Mouse (Mus musculus) embryonic facial prominence, embryonic 13.5 days (tissue): ENCODE measurements around the gene Dnajb5. TPM values are rescaled to one million over a fixed set of nuclear protein-coding genes. Genes with fewer than 3 reads are reported as not detected.
A peak's percentile ranks its signal among the peaks of the same experiment; 100 is the strongest.

Source experiments
- ATAC-seq: fragments of 200-750 bp; cut with Nextera tagmentation; 2 replicates; pipeline ENCODE4 v1.8.0; 2017; ENCODE audit warnings: low read depth; ENCODE audit not compliant: insufficient number of reproducible peaks, insufficient read depth, low FRiP score, low TSS enrichment
- H3K27ac ChIP-seq: fragments of 300-500 bp; sonication (generic); 2 replicates; pipeline ENCODE4 v1.5.1; 2015; ENCODE audit warnings: moderate library complexity, mild to moderate bottlenecking, inconsistent platforms
- H3K27me3 ChIP-seq: fragments of 300-500 bp; sonication (generic); 2 replicates; pipeline ENCODE4 v1.6.1; 2015; ENCODE audit warnings: mild to moderate bottlenecking, inconsistent platforms
- H3K36me3 ChIP-seq: fragments of 300-500 bp; sonication (generic); 2 replicates; pipeline ENCODE4 v1.6.1; 2015; ENCODE audit warnings: mild to moderate bottlenecking, inconsistent platforms
- H3K4me1 ChIP-seq: fragments of 300-500 bp; sonication (generic); 2 replicates; pipeline ENCODE4 v1.6.1; 2015; ENCODE audit warnings: inconsistent platforms
- H3K4me2 ChIP-seq: fragments of 300-500 bp; sonication (generic); 2 replicates; pipeline ENCODE4 v1.6.1; 2015; ENCODE audit warnings: moderate library complexity, mild to moderate bottlenecking, inconsistent platforms
- H3K4me3 ChIP-seq: fragments of 300-500 bp; sonication (generic); 2 replicates; pipeline ENCODE4 v1.5.1; 2015; ENCODE audit warnings: mild to moderate bottlenecking, inconsistent platforms
- H3K9ac ChIP-seq: fragments of 300-500 bp; sonication (generic); 2 replicates; pipeline ENCODE4 v1.6.1; 2015; ENCODE audit warnings: mild to moderate bottlenecking, inconsistent platforms
- H3K9me3 ChIP-seq: fragments of 300-500 bp; sonication (generic); 2 replicates; pipeline ENCODE4 v1.6.1; 2016; ENCODE audit warnings: inconsistent platforms
- WGBS: fragments of 180-500 bp; shearing (Covaris S2); methylation state at CpG from one replicate; pipeline ENCODE4 v1.1.7; 2015; ENCODE audit warnings: mixed read lengths; 5-methylcytosine and 5-hydroxymethylcytosine counted together
- polyA plus RNA-seq: library from polyadenylated mRNA; unstranded; fragments of >200 nt; fragmentation: Nextera tagmentation; extraction: Ambion mirVana; gene quantifications from 2 replicates; pipeline ENCODE4 v1.2.1, GENCODE M21; 2015

Dnajb5 gene
- polyA plus RNA-seq, 1 experiment from 2014 or later: 7.2 TPM

DNA sequence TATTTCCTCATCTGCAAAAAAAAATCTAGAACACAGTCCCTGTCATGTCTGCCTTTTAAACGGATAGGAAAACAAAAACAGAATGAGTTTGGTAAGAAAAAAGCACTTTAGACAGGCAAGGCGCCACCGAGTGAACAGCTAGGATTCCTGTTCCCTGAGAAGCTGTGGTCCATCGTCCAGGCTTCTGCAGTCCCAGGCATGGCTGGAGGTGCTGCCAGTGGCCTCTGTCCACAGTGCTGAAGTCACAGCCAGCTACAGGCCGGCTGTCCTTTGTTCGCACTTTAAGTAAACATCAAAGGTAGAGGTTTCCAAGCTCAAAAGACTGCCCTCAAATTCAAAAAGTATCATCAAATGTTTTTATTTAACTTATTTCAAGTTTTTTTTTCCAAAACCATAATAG lies 4.6 kb upstream of the Dnajb5 start:
- no peak for ATAC-seq
- Histone ChIP-seq H3K27me3 (peaks cover 25% of the 10 kb centered on the region), H3K4me1 (peaks cover 11% of the 10 kb centered on the region; the same call in 1 of the 2 replicates), H3K4me3 (no peak overlapping the region), H3K27ac (no peak overlapping the region), H3K36me3 (no peaks in the 10 kb centered on the region), H3K4me2 (no peak overlapping the region), H3K9me3 (no peaks in the 10 kb centered on the region), H3K9ac (no peak overlapping the region)
- 10% methylated on average over 6 of the region's 6 CpGs for WGBS

DNA sequence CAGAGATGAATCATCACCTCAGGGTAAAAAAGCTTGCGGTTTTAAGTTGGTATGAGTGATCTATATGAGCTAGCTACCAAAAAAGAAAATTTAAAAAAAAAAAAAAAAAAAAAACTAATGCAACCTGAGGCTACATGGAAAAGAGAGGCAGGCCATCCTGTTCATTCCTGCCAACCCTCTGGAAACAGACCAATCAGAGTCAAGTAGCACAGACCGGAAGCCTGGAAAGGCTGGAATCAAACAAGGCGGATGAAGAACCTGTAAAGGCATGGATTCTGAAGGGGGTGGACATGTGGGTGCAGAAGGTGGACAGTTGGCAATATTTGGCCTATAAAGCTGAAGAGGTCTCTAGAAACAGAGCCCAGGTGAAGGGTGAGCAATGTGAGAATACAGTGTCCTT lies 4.2 kb upstream of the Dnajb5 start:
- no peak overlapping the region for H3K27ac ChIP-seq
- 80% methylated on average over 3 of the region's 3 CpGs for WGBS
- H3K4me3 ChIP-seq: no peak overlapping the region
- no peak overlapping the region for H3K9ac ChIP-seq
- peaks cover 21% of the 10 kb centered on the region for H3K27me3 ChIP-seq
- ATAC-seq: no peak
- H3K4me1 ChIP-seq: peaks cover 14% of the 10 kb centered on the region
- no peaks in the 10 kb centered on the region for H3K9me3 ChIP-seq
- H3K36me3 ChIP-seq: no peaks in the 10 kb centered on the region
- H3K4me2 ChIP-seq: no peak overlapping the region

DNA sequence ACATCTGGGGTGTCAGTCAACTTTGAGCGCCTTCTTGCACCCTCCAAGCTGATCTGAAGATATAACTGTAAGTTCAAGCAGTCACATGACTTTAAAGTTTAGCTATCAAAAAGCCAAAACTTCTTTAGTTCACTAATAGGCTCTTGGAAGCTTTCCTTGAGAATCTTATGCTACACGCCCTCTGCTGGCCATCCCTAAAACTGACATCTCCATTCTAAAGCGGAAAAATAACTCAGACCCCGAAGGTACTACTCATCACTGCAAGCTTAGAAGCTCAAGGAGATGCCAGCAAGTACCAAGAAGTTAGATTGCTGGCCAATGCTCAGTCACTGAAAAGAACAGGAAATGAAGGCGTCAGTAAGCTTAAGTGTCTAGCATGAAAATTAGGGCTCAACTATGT lies 3.7 kb upstream of the Dnajb5 start:
- Histone ChIP-seq H3K9me3 (no peaks in the 10 kb centered on the region), H3K4me3 (no peak overlapping the region), H3K36me3 (no peaks in the 10 kb centered on the region), H3K27ac (no peak overlapping the region), H3K9ac (no peak overlapping the region), H3K4me1 (peaks cover 19% of the 10 kb centered on the region), H3K4me2 (no peak overlapping the region), H3K27me3 (peaks cover 19% of the 10 kb centered on the region)
- no peak for ATAC-seq
- 9% methylated on average over 5 of the region's 5 CpGs for WGBS

DNA sequence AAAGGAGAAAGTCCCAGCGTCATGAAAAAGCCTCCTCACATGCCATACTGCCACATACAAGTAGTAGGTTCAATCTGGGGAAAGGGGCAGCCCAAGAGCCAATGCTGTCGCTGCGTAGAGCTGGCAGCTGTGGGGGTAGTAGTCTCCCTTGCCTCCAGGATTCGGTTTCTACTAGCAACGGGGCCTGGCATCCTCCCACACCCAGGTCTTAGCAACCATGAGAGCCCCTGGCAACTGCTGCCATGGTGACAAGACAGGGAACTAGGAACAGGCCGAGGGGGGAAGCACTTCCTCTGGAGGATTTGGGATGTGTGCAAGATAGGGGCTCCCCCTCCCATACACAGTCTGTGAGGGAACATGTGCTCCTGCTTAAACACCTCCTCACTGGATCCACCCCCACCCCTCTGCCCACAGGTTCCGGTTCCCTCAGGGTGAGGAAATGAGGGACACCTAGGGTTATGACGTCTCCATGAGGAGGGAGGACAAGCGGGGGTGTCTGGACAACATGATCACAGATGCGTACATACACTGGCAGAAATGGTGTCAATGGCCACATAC lies 2.8 kb upstream of the Dnajb5 start:
- WGBS: 40% methylated on average over 10 of the region's 10 CpGs
- H3K27me3 ChIP-seq: peaks cover 16% of the 10 kb centered on the region

DNA sequence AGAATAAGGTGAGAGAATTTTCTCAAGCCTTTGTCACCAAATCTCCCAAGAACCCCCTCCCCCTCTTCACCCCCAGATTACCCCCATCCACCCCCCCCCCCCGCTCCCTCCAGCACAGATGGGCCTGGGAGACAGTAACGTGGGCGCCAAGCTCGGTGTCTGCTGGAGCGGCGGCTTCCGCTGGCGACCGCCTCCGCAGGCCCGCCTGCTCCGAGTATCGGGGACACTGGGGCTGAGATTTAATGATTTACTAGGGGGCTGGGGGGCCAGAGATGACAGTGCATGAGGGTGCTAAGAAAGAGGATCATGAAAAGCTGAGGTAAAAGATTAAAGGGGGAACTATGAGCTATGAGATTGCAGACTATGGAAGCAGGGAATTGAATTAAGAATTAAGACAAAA lies 1.1 kb upstream of the Dnajb5 start:
- WGBS: 49% methylated on average over 12 of the region's 13 CpGs
- peaks cover 15% of the 10 kb centered on the region for H3K27me3 ChIP-seq
- H3K9ac ChIP-seq: no peak overlapping the region
- H3K4me2 ChIP-seq: no peak overlapping the region; the same call in 1 of the 2 replicates
- H3K27ac ChIP-seq: no peak overlapping the region
- no peak for ATAC-seq
- H3K4me3 ChIP-seq: no peak overlapping the region
- no peaks in the 10 kb centered on the region for H3K9me3 ChIP-seq
- H3K4me1 ChIP-seq: peaks cover 44% of the 10 kb centered on the region
- peaks cover 11% of the 10 kb centered on the region; the same call in 1 of the 2 replicates for H3K36me3 ChIP-seq

More for the DNA sequence above, 2.8 kb upstream of the Dnajb5 start:
- Histone ChIP-seq H3K9ac (no peak overlapping the region), H3K9me3 (no peaks in the 10 kb centered on the region), H3K4me2 (no peak overlapping the region), H3K36me3 (no peaks in the 10 kb centered on the region), H3K4me1 (peaks cover 28% of the 10 kb centered on the region), H3K4me3 (no peak overlapping the region), H3K27ac (no peak overlapping the region)
- ATAC-seq: no peak

DNA sequence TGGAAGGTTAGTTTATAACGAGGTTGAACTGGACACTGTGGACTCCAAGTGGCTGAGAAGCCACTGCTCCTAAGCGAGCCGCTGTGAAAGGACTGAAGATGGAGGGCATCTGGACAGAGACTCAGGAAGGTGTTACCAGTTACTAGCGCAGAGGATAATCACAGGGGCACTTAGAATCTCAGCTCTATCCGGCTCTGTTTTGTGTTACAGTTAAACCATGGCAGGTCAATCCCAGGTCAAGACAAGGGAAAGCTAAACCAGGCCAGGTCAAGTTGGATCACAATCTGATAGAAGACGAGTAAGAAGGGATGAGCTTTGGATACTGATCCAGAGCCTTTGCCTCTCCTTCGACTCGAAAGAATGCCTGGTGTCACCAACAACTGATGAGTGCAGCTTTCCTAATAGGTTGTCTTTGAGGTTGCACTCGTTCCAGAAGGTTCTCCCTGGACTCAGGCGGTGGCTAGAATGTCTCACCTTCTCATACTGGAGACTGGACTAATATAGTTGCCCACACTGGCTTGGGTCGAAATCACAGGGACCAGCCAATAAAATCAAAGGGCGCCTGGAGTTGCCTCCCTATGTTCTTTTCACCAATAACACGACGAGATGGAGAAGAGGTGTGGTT lies 451 bp upstream of the Dnajb5 start:
- Histone ChIP-seq H3K9me3 (no peaks in the 10 kb centered on the region), H3K9ac (peak overlapping the region; percentile 52), H3K27ac (no peak overlapping the region), H3K4me1 (peaks cover 49% of the 10 kb centered on the region), H3K4me3 (peak overlapping the region; percentile 76), H3K4me2 (peak overlapping the region; percentile 78), H3K27me3 (peaks cover 15% of the 10 kb centered on the region), H3K36me3 (peaks cover 11% of the 10 kb centered on the region; the same call in 1 of the 2 replicates)
- ATAC-seq: no peak
- 11% methylated on average over 14 of the region's 14 CpGs for WGBS

DNA sequence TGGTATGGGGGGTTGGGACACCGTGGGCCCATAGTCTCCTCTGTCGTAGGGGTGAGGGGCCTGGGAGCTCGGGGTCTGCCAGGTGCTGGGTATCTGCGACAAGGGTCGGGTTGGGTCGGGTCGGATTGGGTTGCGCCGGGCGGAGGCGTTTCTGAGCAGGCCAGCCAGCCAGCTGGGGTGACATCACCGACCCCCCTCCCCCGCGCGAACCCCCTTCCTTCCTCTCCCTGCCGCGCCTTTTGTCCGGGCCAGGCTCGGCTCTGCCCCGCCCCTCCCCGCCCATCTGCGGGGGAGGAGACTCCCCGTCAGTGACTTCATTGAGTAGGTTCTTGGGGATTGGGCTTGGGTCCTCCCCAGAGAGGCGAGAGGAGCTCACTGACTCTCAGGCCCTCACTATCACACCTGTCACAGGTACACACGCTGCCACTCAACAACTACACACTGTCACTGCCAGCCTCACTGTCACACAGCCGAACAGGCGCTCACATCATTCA lies 498 bp downstream of the Dnajb5 start:
- Histone ChIP-seq H3K9ac (peak overlapping the region; percentile 88), H3K27ac (peak overlapping the region; percentile 91), H3K27me3 (peaks cover 15% of the 10 kb centered on the region), H3K4me2 (peak overlapping the region; percentile 78), H3K4me3 (peak overlapping the region; percentile 76), H3K4me1 (peaks cover 49% of the 10 kb centered on the region), H3K9me3 (no peaks in the 10 kb centered on the region), H3K36me3 (peaks cover 14% of the 10 kb centered on the region; the same call in 1 of the 2 replicates)
- ATAC-seq: peak; percentile 79
- WGBS: under 1% methylated on average over 24 of the region's 27 CpGs

DNA sequence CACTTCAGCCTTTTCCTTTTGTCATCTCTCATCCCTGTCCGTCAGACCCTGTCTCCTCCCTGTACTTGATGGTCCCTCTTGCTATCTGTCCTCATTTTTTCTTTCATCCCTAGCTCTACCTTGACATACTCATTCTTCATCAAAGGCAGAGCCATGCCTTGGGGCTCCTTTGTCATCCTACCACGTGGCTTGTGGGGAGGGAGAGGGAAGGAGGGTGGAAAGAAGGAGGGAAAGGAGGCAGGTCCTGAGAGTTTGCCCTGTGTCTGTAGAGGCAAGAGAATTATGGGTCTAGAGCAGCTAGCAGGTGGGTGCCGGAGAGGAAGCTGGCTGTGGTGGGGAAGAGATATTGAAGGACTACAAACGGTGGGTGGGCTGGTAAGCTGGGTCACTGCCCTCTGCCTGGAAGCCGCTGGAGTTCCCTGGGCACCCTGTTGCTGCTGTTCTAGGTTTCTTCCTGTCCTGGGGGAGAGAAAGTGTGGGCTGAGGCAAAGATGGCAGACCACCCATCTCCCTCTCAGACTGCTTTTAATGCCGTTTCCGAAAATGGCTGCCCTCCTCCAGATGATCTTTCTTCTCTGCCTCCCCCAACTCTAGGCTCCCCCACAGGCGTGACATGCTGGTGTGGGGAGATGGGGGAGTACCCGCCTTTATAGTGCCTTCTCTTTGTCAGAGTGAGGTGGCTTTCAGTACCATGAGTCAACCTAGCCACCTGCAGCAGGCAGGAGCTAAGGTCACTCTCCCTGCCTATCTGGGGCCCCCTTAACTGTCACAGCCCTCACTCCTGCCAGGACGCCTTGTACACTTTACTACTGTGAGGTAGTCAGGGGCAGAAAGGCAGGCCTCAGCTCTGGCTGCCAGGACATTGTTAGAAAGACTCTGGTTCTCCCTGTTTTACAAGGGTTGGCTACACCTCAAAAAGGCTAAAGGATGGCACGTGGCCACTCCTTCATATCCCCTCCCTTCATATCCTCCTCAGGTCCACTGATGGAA lies 1.9 kb downstream of the Dnajb5 start:
- H3K9ac ChIP-seq: peak overlapping the region; percentile 44; the same call in 1 of the 2 replicates
- H3K4me2 ChIP-seq: peak overlapping the region; percentile 78
- no peak overlapping the region for H3K4me3 ChIP-seq
- H3K27ac ChIP-seq: no peak overlapping the region
- H3K9me3 ChIP-seq: no peaks in the 10 kb centered on the region
- H3K4me1 ChIP-seq: peaks cover 49% of the 10 kb centered on the region
- ATAC-seq: no peak
- WGBS: 59% methylated on average over 11 of the region's 11 CpGs
- H3K27me3 ChIP-seq: peaks cover 15% of the 10 kb centered on the region
- peaks cover 21% of the 10 kb centered on the region for H3K36me3 ChIP-seq

DNA sequence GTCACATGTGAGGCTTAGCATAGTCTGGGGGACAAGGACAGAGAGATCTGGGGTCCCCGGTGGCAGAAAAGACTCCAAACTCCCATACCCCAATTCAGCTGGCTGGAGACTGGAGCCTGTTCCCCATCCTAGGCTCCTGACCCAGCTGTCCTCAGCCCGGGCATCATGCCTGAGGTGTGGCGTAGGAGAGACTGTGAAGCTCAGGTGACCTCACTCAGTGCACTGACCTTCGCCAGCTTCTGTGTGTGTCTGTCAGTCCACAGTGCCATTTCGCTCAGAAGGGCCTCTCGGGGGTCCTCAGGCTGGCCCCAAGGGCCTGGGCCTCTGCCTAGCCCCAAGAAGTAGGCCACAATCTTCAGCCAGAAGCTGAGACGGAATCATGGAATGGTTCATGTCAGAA lies 2.9 kb downstream of the Dnajb5 start:
- Histone ChIP-seq H3K27me3 (peaks cover 8% of the 10 kb centered on the region), H3K36me3 (peaks cover 31% of the 10 kb centered on the region), H3K9ac (no peak overlapping the region), H3K4me1 (peaks cover 43% of the 10 kb centered on the region), H3K4me2 (no peak overlapping the region), H3K27ac (no peak overlapping the region), H3K9me3 (no peaks in the 10 kb centered on the region), H3K4me3 (no peak overlapping the region)
- ATAC-seq: no peak
- 88% methylated on average over 7 of the region's 7 CpGs for WGBS

DNA sequence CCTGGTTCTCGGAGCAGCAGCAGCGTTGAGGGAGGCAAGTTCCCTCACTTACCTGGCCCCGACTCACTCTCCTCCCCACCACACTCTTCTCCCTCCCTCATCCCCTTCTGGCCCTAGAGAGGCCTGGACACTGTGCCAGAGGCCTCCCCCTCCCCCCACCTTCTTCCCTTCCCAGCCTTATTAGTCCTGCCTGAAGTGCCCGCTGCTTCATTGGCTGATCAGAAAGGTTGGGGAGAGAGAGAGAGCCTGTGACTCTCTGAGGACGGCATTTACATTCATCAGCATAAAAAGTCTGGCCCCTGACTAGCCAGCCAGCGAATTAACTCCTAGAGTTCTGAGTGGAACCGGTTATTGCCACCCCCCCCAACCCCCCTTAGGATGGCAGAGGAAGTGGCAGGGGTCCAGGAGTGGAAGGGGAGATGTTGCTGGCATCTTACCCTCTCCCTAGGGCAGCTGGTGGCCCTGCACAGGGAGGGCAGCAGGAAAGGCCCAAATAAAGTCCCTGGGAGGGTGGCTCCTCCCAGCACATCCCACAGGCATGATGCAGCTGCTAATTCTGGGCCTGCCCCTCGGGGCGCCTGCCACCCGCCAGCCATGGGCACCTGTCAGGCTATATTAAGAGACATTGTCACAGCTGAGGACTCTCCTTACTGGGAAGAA lies 4.0 kb downstream of the Dnajb5 start:
- Histone ChIP-seq H3K9me3 (no peaks in the 10 kb centered on the region), H3K27ac (0 out of 2 replicates have a peak overlapping the region, but pooled peaks have one; percentile 22), H3K4me3 (no peak overlapping the region), H3K4me2 (0 out of 2 replicates have a peak overlapping the region, but pooled peaks have one; percentile 2), H3K36me3 (peaks cover 36% of the 10 kb centered on the region), H3K9ac (peak overlapping the region; percentile 28; the same call in 1 of the 2 replicates), H3K4me1 (peaks cover 43% of the 10 kb centered on the region), H3K27me3 (no peaks in the 10 kb centered on the region)
- WGBS: 26% methylated on average over 10 of the region's 10 CpGs
- no peak for ATAC-seq

DNA sequence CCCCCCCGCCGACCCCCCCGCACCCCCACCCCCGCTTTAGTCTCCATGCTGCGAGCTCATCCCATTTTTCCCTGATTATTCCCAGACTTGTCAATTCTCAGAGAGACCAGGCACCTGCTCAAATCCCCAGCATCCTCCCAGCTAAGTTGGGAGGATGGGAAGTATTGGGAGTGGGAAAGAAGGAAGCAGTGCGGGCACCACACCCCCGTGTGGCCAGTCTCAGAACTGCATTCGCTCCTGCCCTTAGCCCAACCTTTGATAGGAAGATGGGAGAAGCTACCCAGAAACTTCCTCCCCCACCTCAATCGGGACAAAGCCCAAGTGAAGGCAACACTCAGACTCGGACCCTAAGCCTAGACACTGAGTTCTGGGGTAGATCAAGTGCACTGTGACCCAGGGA lies 4.7 kb downstream of the Dnajb5 start:
- Histone ChIP-seq H3K4me3 (no peak overlapping the region), H3K36me3 (peaks cover 40% of the 10 kb centered on the region), H3K27ac (no peak overlapping the region), H3K4me2 (no peak overlapping the region), H3K9ac (no peak overlapping the region), H3K9me3 (no peaks in the 10 kb centered on the region), H3K27me3 (no peaks in the 10 kb centered on the region), H3K4me1 (peaks cover 38% of the 10 kb centered on the region)
- no peak for ATAC-seq
- WGBS: 8% methylated on average over 10 of the region's 10 CpGs
